Mouse (Mus musculus) brown adipose tissue, adult 24 weeks (tissue): Measurements from ENCODE around the gene Elavl2. TPM values are rescaled to one million over a fixed set of nuclear protein-coding genes. Genes with fewer than 3 reads are reported as not detected.
A peak's percentile ranks its signal among the peaks of the same experiment; 100 is the strongest.

Source experiments
- H3K27ac ChIP-seq: fragments of 200-500 bp; replicated peaks from 2 replicates; pipeline ENCODE4 v1.5.1; 2012; ENCODE audit warnings: low read depth, mild to moderate bottlenecking, low read length
- H3K4me1 ChIP-seq: fragments of 200-500 bp; 2 replicates; pipeline ENCODE4 v1.6.1; 2012; ENCODE audit warnings: low read length, mixed read lengths; ENCODE audit not compliant: control insufficient read depth, insufficient read depth, insufficient read length
- H3K4me3 ChIP-seq: fragments of 200-500 bp; 2 replicates; pipeline ENCODE4 v1.5.1; 2012; ENCODE audit warnings: low read depth, mild to moderate bottlenecking, low read length, moderate library complexity; ENCODE audit not compliant: insufficient read depth
- polyA plus RNA-seq: library from polyadenylated mRNA; stranded (reverse); fragments of >200 nt; gene quantifications from 2 replicates; pipeline ENCODE4 v1.2.4, GENCODE M21; 2012; ENCODE audit not compliant: missing spikeins, insufficient read depth, insufficient read length

The Elavl2 gene
- not detected in 2 replicates for polyA plus RNA-seq

DNA sequence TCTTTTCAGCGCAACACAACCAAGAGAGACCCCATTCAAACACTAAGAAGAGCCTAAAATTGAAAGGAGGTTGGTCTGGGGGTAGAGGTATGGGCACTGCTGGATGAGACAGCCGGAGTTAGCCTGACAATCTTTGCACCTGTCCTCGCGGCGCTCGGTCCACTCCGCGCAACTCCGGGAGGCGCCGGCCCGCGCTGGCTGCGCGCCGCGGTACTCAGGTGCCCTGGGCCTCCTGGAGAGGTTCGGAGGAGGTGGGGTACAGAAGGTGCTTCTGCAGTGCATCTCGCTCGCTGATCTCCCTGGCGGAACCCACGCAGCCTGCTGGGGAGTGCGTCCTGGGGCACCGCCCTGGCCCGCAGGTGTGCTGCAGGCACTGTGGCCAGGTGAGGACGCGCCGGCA is at the start of gene Elavl2:
TSS of gene Elavl2 (minus strand) at position 363 of the 400 bp plus-strand sequence.
- Histone ChIP-seq H3K4me3 (no peak within 1 kb of the TSS), H3K27ac (no peak within 1 kb of the TSS), H3K4me1 (no peaks in the 10 kb centered on the region)

GRCm38 (mm10) chr4:91447887-91448286 is 47.3 kb upstream of the Elavl2 start:
- Histone ChIP-seq H3K4me3 (no peak overlapping the region), H3K27ac (no peak overlapping the region), H3K4me1 (no peaks in the 10 kb centered on the region)

DNA sequence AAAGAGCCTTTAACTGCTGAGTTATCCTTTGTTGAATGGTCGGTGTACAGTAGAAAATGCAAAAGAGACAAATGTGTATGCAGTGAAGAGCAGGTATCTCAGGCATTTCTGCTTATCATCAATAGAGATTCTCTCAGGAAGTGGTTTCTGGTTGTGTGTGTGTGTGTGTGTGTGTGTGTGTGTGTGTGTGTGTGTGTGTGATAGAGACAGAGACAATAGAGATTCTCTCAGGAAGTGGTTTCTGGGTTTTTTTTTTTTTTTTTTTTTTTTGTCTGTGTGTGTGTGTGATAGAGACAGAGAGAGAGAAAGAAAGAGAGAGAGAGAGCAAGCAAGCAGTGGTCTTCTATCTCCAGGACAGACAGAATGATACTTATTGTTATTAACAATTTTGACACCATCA is 15.0 kb upstream of the Elavl2 start:
- Histone ChIP-seq H3K27ac (no peak overlapping the region), H3K4me1 (no peaks in the 10 kb centered on the region), H3K4me3 (no peak overlapping the region)

GRCm38 (mm10) chr4:91405047-91405446 is 4.5 kb upstream of the Elavl2 start:
- Histone ChIP-seq H3K4me1 (no peaks in the 10 kb centered on the region), H3K27ac (no peak overlapping the region), H3K4me3 (no peak overlapping the region)

GRCm38 (mm10) chr4:91399510-91400196 is 932 bp downstream of the Elavl2 start:
- Histone ChIP-seq H3K27ac (no peak overlapping the region), H3K4me1 (no peaks in the 10 kb centered on the region), H3K4me3 (no peak overlapping the region)

GRCm38 (mm10) chr4:91391987-91392598 is 8.5 kb downstream of the Elavl2 start:
- H3K4me3 ChIP-seq, result no peak overlapping the region
- H3K4me1 ChIP-seq, result no peaks in the 10 kb centered on the region
- no peak overlapping the region for H3K27ac ChIP-seq

DNA sequence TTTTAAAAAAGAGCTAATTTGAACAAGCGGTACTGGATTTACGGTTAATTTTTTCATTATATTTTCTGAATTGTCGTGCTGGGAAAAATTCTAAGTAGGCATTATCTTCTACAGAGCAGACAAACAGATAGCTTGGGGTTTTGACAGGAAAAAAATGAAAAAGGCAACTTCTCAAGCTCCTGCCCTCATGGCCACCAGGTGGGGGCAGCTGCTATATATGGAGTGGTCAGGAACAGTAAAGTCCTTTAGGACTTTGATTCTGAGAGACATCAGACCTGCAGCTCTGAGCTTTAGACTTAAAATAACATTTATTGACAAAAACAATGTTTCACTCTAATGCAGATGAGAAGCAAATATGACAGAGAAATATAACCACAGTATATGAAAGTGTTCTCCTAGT is 12.9 kb downstream of the Elavl2 start:
- no peak overlapping the region for H3K27ac ChIP-seq
- no peaks in the 10 kb centered on the region for H3K4me1 ChIP-seq
- H3K4me3 ChIP-seq, result no peak overlapping the region

- no peak overlapping the region for H3K27ac ChIP-seq
- H3K4me1 ChIP-seq, result no peaks in the 10 kb centered on the region
- no peak overlapping the region for H3K4me3 ChIP-seq
These were observed 19.4 kb downstream of the Elavl2 start for GRCm38 (mm10) chr4:91381201-91381627.

- no peaks in the 10 kb centered on the region for H3K4me1 ChIP-seq
- no peak overlapping the region for H3K27ac ChIP-seq
- no peak overlapping the region for H3K4me3 ChIP-seq
These were observed 20.1 kb downstream of the Elavl2 start for GRCm38 (mm10) chr4:91380341-91381117.

DNA sequence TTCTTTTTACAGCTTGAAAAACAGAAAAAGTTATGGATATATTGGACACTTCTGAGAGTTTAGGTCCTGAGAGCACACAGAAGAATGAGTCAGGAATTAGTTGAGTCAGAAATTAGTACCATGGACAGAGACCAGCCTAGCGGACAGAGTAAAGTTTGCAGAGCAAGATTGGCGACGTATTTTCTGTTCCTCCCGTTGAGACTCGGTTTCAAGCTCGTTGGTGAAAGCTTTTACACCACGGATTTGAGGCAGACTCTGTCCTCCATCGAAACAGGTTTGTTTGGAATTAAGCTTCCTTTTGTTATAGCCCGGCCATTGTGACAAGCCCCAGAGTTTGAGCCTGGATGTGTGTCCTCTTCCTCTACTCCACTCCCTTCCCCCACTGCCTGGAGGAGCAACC is 21.0 kb downstream of the Elavl2 start:
- no peak overlapping the region for H3K27ac ChIP-seq
- no peak overlapping the region for H3K4me3 ChIP-seq
- H3K4me1 ChIP-seq, result no peaks in the 10 kb centered on the region

DNA sequence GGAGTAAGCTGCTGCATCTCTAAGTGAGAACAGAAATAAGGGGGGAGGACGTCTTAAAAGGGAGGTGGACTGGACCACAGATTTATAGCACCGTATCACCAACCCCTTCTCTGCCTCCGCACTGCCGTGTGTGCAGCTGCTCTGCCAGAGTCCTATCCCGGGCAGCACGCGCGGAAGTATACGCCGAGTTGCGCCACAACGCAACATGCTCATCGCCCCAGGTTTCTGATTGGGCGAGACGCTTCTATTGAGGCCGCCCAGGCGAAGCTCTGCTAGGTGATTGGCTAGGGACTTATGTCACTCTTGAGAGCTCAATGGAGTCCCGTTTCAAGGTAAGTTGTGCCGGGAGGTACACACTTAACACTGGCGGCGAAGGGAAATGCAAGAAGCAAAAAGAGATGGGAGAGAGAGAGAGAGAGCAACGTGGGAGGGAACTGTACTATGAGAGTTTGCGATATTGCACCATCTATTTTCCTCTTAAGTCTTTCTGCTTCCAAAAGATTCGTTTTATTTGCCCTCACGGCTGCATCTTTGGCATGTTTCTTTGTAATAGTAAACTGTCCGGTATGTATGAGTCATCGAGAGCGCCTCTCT is 24.2 kb downstream of the Elavl2 start:
- H3K4me1 ChIP-seq, result no peaks in the 10 kb centered on the region
- H3K27ac ChIP-seq, result no peak overlapping the region
- H3K4me3 ChIP-seq, result peak overlapping the region; percentile 60

DNA sequence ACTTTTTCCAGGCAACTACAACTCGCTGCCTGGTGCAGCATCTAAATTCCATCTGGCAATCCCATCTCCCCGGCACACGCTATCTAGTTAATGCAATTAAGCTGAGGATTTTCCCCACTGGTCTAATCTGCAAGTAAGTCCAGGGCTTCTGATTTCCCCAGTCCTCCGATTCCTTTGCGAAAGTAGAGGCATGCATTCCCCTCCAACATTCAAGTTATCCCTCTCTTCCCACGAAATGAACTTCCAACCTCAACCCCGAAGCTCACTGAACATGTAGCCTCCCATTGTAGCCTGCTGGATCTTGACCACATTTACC is 25.3 kb downstream of the Elavl2 start:
- peak overlapping the region; percentile 14 for H3K4me3 ChIP-seq
- H3K4me1 ChIP-seq, result no peaks in the 10 kb centered on the region
- H3K27ac ChIP-seq, result no peak overlapping the region

DNA sequence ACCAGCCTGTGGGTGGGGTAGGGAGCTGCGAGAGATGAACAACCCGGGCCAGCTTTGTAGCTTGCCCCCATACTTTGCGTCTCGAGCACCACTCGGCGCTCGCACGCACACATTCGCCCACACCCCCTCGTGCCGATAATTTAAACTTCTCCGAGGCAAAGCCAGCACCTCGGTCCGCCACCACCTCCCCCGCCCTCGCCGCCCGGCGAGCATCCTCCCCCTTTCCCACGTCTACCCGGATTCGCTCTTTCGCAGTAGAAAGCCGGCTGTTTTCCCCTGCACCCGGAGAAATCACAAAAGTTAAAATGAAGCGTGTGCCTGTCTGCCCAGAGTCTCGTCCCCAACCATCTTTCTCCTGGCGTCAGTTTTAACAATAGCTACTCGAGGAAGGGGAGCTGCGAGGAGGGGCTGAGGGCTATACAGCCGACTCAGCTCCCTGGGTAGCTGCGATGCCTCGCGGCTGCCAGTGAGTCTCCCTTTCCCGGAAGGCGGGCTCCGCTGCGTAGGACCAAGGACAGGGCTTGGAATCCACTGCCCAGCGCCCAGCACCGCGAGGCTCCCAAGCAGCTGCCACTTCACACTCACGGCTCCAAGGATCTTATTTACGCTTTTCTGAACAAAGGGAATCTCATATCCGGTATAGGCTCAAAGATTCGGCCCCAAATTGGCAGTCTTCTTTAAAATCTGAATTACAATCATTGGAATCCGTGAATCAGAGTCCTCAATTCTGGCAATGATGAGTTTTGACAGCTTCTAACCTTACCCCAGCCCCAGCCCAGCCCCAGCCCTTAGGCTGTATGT is 25.8 kb downstream of the Elavl2 start:
- Histone ChIP-seq H3K4me3 (peak overlapping the region; percentile 14; the same call in 1 of the 2 replicates), H3K27ac (no peak overlapping the region), H3K4me1 (no peaks in the 10 kb centered on the region)

GRCm38 (mm10) chr4:91372844-91373243 is 27.7 kb downstream of the Elavl2 start:
- Histone ChIP-seq H3K4me1 (no peaks in the 10 kb centered on the region), H3K4me3 (no peak overlapping the region), H3K27ac (no peak overlapping the region)

DNA sequence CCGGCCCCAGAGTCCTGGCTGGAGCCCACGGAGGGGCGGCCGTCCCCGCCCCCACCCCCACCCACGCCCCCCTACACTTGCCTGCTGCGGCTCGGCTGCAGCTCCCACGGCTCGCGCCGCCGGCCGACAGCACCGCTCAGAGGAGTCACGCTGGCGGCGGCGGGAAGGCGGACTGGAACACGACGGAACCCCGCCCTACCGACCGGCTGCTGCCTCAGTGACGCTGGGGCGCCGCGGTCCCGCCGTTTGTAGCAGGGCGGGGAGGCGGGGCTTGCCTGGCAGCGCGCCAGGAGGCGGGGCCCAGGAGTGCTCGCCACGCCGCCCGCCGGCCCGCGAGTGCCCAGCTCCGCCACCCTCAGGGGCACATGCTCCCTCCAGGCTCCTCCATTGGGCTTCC is 28.8 kb downstream of the Elavl2 start:
- Histone ChIP-seq H3K27ac (no peak overlapping the region), H3K4me1 (no peaks in the 10 kb centered on the region), H3K4me3 (0 out of 2 replicates have a peak overlapping the region, but pooled peaks have one; percentile 10)
